Mouse (Mus musculus) thymus, adult 18-20 months (tissue): ENCODE measurements around the gene Cd96.

Experiments
- DNase-seq, 2 experiments: peaks; one replicate each; pipeline ENCODE4 v3.0.0; 2022; ENCODE audit warnings: mixed read lengths in 2 of 2

Gene Cd96

GRCm38 (mm10) chr16:46033896-46034295, 86.2 kb downstream of the Cd96 start:
- DNase-seq = no peak

DNA sequence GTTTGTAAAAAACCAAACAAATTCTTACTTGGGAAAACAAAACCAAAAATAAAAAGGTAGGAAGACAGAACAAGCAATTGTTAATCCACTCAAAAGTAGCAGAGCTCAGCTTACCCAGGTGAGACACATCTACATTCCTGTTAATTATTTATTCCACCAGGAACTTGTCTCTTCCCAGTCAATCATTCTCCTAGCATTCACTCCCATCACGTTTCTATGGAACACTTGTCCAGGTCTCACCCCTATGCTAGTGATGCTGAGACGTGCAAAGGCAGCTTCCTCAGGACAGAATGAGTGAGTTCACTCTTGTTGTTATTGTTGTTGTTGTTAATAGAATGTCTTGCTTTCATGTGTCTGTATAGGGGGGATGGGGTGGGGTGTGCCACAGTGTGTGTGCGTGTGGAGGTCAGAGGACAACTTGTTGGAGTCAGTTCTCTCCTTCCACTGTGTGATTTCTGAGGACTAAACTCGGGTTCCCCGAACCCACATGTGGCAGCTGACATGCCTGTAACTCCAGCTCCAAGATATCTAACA, 97.0 kb downstream of the Cd96 start:
- DNase-seq = no peak

- DNase-seq = peak; percentile 22 to 34
Measured at GRCm38 (mm10) chr16:46022189-46022928, 97.7 kb downstream of the Cd96 start.

GRCm38 (mm10) chr16:46021302-46021701, 98.7 kb downstream of the Cd96 start:
- no peak for DNase-seq

DNA sequence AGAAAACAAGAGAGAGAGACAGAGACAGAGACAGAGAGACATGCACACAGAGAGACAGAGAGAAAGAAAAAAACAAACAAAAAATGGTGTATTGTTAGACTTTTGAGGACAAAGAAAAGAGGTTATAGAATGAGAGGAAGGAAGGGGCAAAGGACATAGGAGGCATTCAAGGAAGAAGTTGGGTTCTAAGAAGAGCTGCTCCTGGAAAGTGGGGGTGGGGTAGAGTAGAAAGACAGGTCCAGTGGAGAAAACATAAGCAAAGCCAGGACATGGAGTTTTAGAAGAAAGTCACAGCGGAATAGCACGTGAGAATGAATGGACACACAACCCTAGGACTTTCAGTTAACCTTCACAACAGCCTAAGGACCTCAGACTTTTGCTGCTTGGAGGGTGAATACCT, 99.7 kb downstream of the Cd96 start:
- DNase-seq = no peak

- DNase-seq = no peak
Measured at GRCm38 (mm10) chr16:46019799-46020198, 100.3 kb downstream of the Cd96 start.

DNA sequence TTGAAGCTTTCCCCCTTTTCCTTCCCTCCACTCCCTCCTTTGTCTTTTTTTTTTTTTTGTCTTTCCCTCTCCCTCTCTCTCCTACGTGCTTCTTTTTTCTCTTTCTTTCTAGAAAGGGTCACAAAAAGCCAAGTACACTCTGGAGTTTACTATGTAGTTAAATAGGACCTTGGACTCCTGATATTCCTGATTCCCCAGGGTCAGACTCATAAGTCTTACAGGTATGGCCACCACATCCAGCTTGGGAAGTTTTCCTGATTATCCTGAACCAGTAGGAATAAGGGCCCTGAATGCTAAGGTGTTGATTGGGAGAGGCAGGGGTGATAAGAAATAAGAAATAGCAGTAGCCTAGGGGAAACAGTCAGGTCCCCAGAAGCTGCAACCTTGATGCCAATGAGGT, 100.7 kb downstream of the Cd96 start:
- no peak for DNase-seq

DNA sequence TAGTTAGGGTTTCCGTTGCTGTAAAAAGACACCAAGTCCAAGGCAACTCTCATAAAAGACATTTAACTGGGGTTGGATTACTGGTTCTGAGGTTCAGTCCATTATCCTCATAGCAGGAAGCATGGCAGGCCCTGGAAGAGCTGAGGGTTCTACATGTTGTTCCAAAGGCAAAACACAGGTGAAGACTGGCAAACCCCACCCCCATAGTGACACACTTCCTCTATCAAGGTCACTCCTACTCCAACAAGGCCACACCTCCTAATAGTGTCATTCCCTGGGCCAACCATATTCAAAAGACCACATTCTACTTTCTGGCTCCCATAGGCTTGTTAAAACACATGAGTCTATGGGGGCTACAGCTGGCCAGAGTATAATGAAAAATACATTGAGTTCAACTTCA, 108.4 kb downstream of the Cd96 start:
- no peak for DNase-seq

DNA sequence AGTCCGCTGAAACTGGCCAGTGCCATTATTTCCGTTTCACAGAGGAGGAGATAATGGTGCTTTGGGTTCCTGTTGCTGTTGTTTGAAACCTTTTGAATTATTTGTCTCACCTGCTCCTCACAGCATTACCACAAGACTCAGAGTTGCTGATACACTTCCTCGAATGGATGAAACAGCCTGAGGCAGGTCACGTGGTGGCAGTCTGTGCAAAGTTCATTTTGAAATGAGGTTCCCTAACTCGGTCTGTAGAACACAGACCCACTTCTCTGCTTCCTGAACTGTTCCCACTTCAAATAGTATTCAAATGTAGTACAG, 109.2 kb downstream of the Cd96 start:
- peak; percentile 38 to 61 for DNase-seq

DNA sequence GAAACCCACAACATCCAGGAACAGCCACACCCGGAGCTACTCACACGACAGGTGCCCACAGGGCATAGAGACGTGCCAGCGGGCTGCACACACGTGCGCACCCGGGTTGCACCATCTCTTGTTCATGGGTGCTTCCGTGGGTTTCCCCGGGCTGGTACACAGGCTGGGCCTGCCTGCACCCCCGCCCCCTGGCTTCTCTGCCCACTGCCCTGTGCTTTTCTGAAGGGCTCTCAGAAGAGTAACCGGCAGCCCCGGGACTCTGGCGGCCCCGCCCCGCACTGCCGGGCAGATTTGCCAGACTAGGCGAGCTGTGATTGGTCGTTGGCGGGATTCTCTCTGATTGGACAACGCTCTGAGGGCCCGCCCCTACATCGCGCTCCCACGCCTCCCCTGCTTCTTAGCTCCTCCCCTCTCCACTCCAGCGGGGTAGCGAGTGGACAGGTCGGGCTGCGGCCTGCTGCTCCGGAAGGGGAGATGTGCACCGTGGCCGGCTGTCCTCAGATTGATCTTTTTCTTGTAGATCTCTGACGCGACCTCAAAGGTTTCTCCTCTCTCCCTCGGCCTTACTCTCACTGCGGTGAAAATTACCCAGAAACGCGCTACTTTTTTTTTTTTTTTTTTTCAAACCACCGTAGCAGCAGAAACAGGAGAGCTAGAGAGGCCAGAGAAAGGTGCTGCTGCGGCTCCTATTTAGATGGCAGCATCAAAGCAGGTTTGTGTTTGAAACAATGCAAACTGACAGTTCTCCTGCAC, 109.7 kb downstream of the Cd96 start, which contains the start of gene Plcxd2:
Gene Plcxd2 (minus strand): TSS at position 66 of the 753 bp plus-strand sequence.
- peak; percentile 92 to 94 for DNase-seq

DNA sequence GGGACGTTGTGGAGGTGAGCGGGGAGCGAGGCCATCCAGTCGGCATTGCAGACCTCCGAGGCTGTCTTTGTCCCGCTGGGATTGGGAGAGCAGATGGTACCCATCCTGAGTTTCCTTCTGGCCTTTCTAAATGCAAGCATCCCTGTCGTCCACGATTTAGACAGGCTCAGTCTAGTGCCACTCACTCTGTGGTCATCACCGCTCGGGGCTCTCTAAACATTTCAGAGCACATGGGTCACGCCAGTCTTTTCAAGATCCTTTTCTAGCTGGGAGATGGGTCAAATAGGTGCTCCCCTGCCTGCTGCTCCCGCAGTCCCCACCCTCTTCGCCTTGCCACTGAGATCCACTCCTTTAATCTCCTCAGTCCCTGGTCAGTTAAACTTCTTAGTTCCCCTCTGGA, 110.3 kb downstream of the Cd96 start:
- DNase-seq = no peak

DNA sequence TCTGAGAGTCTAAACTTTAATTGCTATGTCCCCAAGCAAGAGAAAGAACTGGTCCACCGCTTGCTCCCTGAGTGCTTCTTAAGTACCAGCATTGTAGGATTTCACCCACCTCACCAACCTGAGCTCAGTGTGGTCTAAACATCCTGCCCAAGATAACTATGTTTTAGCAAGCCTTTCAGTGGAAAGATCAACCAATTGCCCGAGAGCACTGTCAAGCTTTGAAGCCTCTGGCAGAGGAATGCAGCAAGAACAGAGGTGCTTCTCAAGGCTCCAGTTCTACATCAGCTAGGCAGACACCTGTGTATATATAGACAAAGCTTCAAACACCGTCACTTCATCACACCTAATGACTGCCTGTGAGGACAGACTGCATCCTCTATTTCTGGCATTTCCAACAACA, 111.3 kb downstream of the Cd96 start:
- peak; percentile 11 to 46 for DNase-seq

DNA sequence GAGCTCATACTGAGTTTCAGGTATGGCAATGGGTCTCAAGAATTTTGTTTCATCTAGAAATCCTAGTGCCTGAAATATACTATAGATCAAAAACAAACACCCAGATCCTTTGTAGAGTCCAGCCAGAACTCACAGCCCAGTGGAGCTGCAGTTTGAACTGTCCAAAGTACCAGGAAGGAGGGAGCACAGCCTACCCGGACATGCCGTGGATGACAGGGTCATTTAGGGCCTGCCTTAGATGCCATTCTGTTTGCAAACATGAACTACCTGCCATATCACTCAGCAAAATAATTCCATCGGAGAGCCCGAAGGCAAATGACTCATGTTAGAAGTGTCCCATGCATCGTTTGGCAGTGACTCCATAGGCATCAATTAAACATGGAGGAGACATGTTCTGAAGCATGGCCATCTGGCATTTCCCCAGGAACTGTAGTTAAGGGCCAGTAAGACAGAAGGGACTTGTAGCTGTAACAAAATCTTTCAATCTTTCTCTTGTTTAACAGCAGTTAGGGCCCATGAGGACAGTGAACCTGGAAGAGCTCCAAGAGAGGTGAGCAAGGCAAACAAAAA, 111.9 kb downstream of the Cd96 start:
- DNase-seq = no peak

- DNase-seq = peak; percentile 62 to 78
Measured at GRCm38 (mm10) chr16:46006261-46006660, 113.8 kb downstream of the Cd96 start.

DNA sequence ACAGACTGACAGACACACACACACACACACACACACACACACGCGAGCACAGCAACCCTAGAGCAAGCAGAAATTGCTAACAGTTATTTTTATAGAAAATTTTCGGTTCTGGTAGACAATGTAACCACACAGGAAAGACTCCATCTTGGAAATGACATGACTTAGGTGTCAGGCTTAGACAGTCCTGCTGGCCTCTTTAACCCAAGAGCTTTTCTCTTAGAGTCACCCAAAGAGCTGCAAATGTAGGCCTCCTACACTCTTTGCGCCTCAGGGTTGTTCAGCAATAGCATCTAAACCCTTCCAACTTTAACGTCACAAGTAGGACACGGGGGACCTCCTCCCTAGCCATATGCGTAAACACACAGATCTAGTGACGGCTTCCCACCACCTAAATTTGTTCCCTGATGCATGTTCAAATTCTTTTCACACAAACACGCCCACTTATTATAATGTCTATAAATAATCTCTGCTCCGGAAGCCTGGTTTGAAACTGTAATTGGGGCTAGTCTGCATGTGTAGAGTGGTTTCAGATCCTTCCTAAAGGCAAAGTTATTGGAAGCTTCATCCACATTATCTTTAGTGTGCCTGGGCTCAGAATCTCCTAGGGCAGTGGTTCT, 118.4 kb downstream of the Cd96 start:
- DNase-seq = no peak

- no peak for DNase-seq
Measured at GRCm38 (mm10) chr16:46000976-46001375, 119.1 kb downstream of the Cd96 start.

GRCm38 (mm10) chr16:45999374-46000191, 120.5 kb downstream of the Cd96 start:
- no peak for DNase-seq

- DNase-seq = no peak
Measured at GRCm38 (mm10) chr16:45998231-45998630, 121.8 kb downstream of the Cd96 start.

- DNase-seq = no peak
Measured at GRCm38 (mm10) chr16:45990901-45991676, 129.0 kb downstream of the Cd96 start.

DNA sequence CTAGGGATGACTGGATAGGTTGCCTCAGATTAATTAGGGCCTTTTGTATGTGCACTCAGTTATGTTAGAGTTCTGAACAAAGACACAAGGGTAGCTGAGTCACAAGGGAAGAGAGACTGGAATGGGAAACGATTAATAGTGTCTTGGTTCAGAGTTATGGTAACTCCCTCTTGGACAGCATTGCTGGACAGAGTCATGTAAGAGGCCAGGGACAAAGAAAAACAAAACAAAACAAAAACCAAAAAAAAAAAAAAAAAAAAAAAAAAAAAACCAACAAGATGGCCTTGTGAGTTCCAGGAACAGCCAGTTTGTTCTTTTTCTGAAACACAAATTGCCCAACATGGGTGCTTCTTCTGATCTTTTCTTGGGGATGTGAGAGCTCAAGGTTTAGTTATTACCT, 133.8 kb downstream of the Cd96 start:
- DNase-seq = no peak
